Mouse (Mus musculus) ES-CJ7 (cell line): Measurements from ENCODE around the gene Lrg1.
A peak's percentile ranks its signal among the peaks of the same experiment; 100 is the strongest.

Experiments
- DNase-seq: peaks from one replicate; pipeline ENCODE4 v3.0.0; 2011; ENCODE audit warnings: low read depth, low spot score

Gene Lrg1

DNA sequence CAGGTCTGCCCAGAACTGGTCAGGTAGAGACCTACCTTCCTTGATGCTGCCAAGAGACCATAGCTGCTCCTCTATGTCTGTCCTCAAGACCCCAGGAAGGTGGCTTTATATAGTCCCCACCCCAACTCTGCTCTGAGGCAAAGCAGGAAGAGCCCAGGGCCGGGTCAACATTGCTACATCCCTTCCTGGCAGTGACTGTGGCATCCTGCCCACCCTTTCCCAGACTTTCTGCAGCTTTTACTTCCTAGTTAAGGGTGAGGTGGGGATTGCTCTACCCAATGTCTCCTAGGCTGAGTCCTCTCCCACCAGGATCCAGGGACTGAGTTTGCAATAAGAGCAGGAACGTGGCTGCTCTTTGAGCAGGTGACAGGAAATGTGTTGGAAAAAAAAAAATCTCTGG, at the start of gene Lrg1:
TSS of gene Lrg1 (minus strand) at position 176 of the 400 bp plus-strand sequence.
- no peak for DNase-seq

DNA sequence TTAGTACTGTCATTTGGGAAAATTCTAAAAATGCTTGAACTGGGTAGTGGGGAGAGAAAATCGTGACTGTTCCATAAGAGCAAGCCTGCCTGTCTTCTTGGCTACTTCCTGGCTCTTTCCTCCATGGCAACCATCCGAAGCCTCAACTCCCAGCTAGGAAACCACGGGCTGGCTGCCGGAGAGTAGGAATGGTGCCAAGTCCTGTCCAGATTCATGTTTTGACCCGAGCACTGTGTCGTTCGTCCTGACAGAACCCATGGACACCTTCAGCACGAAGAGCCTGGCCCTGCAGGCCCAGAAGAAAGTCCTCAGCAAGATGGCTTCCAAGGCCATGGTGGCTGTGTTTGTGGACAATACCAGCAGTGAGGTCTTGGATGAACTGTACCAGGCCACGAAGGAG, 49.7 kb upstream of the Lrg1 start:
- DNase-seq: no peak

DNA sequence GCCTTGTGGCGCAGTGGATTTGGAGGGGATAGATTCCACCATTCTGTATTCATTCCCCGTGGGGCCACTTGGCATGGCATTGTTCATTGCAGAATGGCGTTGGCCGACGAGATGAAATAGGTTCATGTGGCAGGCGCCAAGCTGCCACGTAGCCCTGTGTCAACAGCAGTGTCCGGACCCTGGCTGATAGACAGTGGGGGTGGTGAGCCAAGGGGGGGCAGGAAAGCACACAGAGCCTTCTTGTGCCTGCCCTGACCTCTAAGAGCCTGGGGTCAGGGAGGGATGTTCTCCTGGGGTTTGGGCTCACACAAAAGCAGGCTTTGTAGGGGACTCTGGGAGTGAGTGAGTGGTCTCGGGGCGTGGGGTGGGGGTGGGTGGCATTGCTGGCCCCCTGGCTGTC, 48.8 kb upstream of the Lrg1 start:
- DNase-seq: no peak

DNA sequence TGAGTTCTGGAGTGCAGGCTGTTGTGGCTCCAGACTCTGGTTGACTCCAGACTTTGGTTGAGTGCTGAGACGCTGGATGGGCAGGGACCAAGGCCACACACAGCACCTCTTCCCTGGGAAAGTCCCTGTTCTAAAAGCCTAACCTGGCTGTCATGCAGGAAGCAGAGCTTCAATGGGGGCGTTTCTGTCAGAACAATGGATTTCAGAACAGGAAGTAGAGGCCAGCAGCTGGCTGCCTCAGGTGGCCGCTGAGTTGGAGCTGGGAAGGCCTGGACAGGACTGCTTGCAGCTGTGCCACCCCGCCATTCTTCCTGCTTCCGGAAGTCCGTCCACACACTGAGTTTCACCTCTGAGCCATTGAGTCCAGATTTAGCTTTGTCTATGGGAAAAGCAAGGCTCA, 48.0 kb upstream of the Lrg1 start:
- no peak for DNase-seq

- DNase-seq: no peak
Measured at GRCm38 (mm10) chr17:56165671-56166070, 43.9 kb upstream of the Lrg1 start.

DNA sequence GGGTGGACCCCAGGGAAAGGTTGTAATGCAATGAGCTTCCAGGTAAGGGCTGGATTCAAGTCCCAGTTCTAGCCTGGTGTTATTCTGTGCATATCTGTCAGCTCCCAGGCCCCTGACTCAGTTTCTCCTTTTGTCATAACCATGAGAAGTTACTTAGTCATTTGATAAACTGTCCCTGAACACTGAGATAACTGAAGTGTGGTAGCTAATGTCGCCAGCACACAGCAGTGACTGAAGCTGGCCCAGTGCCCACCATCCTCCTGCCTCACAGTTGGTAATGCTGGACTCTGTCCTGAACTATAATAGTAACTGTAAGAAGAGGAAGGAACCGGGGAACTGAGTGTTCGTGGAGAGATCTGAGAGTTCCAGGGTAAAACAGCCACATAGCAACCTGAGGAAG, 42.7 kb upstream of the Lrg1 start:
- no peak for DNase-seq

DNA sequence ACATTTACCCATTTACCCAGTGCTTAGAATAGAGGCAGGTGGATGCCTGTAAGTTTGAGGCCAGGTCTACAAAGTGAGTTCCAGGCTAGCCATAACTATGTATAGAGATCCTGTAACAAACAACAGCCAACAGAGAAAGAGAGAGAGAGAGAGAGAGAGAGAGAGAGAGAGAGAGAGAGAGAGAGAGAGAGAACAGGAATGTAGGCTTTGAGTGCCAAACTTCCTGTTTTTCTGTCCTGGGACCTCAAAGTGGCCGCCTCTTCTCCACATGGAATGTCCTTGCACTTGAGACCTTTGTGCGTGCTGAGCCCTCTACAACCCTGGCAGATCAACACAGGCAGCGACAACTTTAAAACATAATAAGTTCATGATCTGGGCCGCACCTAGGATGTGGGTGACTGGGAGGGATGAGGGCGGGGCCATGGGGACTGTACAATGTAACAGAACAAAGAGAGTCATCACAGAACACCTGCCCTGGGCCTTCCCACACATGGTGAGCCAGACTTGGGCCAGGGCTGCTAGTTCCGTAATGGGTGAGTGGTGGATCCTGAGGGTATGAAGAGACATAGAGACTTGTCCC, 41.8 kb upstream of the Lrg1 start:
- no peak for DNase-seq

GRCm38 (mm10) chr17:56162231-56162774, 40.5 kb upstream of the Lrg1 start, which contains the start of gene Tnfaip8l1:
Gene Tnfaip8l1 (plus strand): TSS chr17:56162477.
- peak; percentile 94 for DNase-seq

- DNase-seq: peak; percentile 77
Measured at GRCm38 (mm10) chr17:56159729-56160128, 37.9 kb upstream of the Lrg1 start.

DNA sequence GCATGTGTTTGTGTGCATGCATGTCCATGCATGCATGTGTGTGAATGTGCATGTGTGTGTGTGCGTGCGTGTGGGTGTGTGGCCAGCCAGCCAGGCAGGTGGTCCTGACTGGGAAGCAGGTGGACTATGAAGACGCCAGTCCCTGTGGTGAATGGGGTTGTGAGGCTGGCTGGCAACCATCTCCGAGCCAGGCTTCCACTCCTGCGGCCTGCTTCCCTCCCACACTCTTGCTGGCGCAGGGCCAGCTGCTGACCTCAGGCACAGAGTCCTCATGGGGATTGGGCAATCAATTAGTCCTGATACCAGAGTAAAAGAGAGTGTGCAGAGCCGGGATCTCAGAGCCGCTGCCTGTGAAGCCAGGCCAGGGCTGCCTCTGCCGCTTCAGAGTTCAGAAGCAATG, 31.8 kb upstream of the Lrg1 start:
- no peak for DNase-seq

DNA sequence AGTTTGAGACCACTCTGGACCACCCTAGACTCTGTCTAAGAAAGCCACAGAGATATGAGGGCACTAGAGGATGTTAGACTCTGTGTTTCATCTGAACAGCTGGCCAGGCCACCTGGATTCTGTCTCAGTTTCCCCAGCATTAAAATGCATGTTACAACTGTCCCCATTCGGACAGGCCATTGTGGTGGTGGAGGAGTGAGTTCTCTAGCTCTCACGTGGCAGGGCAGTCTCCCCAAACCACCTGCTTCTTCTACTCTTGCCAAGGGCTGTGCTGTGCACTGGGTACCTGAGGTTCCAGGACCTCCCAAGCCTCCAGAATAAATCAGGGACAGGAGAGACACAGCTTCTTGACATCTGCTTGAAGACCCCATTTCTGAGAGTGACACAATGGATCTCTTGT, 28.1 kb upstream of the Lrg1 start:
- DNase-seq: no peak

DNA sequence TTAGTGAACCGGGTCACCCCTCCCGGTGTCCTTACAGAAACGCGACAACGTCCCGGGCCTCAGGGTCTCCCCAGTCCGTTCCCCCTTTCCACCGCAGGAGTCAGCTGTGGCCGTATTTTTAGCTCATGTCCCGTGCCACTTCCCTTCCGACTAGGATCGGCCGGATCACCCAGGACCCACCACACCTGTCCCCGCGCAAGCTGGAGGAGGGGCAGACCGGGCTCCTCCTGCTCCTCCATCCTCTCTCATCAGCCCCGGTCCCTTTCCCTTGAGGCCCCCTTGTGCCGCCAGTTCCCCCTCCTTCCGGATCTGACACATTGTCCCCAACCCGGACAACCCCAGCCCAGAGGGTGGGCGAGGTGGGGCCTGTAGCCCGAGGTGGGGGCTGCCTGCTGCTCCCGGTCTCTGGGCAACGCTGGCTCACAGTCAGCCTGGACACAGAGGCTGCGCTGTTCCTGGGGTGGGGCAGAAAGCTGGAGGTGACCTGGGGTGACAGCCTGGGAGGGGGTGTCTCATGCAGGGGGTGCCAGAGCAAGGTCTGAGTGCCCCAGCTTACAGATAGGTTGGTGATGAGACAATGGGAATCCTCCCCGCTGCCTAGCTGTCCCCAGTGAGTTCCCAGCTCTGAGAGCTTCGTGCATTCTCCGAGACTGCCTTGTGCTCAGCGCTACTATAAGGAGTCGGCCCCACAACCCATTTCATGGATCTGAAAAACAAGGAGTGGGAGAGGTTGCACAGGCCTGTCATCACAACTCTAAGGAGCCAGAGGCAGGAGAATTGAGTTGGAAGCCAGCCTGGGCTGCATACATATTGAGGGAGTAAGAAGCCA, 27.2 kb upstream of the Lrg1 start:
- DNase-seq: no peak

DNA sequence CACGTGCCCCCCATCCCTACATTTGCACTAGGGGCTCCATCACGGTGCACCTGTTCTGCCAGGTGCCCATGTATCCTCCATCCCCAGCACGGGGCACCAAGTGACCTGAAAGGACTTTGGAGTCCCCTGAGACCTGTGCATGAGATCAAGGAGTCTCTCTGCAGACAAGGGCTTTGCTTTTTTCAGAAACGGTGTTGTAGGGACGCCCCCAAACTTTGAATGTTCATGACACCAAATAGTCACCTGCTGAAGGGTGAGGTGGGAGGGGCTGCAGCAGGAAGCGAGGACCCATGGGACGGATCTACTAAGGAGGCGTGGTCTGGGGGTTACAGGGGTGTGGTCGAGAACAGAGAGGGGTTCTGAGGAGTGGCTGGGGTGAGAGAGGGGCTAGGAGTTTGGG, 26.5 kb upstream of the Lrg1 start:
- no peak for DNase-seq

DNA sequence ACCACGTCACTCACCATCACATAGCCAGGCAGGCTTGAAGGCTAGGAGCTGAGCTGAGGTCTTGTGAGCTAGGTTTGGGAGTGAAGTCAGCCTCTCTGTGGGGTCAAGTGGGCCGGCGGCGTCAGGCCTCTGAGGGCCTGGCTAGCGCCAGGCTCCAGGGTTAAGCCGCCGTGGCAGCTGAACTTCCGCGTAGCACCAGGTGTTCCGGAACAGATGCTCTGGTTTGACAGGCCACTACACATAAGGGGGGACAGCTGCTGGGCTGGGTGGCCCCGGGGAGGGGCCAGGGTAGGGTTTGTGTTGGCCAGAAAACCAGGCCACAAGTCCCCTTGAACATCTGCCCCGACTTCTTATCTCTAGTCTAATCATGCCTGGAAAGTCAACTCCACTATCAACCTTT, 25.6 kb upstream of the Lrg1 start:
- no peak for DNase-seq

- DNase-seq: no peak
Measured at GRCm38 (mm10) chr17:56146131-56146530, 24.3 kb upstream of the Lrg1 start.

GRCm38 (mm10) chr17:56144546-56144945, 22.7 kb upstream of the Lrg1 start:
- DNase-seq: no peak

DNA sequence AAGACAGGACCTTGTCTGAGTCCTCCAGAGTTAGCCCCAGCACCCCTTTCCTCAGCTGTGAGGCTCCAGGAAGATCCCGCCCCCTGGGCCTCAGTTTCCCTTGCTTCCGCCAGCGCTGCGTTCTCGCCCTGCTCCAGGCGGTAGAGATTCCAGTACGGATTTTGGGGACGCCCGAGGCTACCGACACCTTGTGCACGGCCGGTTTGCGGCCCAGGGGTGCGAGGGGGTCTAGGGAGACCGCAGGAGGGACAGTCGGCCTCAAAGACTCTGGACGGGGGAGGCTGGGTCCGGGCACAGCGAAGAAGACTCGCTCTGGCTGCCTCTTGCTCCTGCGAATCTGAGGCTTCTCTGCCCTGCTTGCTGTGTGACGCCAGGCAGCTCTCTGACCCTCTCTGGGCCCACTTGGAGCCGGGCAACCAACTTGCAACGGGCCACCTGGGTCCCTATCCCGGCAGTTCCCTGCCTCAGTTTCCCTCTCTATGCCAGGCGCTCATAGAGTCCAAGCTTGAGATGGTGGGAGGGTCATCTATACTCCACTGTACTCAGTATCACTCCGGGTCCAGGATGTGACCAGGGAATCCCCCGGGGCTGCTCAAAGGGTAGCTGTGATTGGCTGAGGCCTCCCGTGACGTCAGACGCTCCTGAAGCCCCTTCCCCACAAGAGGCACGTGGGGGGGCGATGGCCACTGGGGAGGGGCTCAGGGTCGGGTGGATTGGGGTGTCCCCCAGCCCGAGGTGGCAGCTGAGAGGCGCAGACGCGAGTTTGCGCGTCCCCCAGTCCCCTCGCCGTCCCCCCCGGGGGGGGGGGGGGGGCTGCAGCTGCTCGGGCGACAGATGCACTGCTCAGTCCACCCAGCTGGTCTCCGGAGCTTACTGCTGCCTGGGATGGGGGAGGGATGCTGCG, 20.2 kb upstream of the Lrg1 start:
- DNase-seq: no peak

GRCm38 (mm10) chr17:56139858-56140595, 18.2 kb upstream of the Lrg1 start, which contains the start of gene Sema6b:
Gene Sema6b (minus strand): TSS chr17:56140343.
- peak; percentile 49 for DNase-seq

DNA sequence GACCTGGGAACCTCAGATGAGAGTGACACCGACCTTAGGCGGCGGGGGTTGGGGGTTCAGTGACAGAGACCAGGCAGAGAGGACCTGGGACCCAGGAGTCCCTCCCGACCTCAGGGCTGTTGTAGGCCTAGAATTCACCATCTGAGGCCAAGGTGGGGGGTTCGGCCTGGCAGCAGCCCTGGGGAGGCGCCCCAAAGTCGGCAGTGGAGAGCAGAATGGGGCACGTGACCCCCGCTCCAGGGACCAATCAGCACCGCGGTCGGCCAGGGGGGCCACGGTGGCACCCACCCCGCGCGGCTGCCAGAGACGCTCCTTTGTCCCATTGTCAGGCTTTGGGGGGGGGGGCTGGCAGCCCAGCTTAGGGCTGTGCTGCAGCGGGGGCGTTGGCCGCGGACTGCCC, 17.6 kb upstream of the Lrg1 start:
- DNase-seq: no peak

DNA sequence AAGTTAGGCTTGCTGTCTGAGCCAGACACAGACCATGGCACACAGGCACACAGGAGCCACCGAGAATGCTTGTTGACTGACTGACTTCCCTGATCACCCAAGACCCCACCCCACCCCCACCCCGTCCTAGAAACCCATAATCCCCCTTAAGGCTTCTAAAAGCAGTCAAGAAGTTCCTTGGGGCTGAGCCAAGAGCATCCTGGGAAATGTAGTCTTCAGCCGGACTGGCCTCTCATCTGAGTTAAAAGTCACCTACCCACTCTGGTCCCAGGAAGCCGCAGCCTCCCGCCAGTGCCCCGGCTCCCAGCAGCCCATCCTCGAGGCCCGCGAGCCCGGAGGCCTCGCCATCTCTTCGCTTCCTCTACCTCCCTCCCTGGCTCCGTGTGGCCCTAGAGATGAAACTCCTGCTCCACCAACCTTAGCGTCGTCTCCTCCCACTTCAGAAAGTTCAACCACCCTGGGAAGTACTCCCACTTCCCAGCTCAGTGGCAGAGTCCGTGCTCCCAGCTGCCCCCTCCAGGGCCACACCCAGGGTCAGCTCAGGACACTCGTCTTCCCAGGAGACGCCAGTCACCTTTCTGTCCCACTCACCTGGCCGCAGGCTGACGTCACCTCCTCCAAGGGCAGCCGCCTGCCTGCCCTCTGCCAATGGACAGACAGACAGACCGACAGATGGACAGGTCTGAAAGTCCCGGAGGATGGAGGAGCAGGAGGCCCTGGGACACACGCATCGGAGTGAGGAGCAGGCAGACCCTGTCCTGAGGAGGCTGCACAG, 16.2 kb upstream of the Lrg1 start:
- peak; percentile 63 for DNase-seq
